Mouse (Mus musculus) embryonic fibroblast, embryonic 13.5 days (primary cell): ENCODE measurements around the gene Mtmr11. TPM values are rescaled to one million over a fixed set of nuclear protein-coding genes. Genes with fewer than 3 reads are reported as not detected.
A peak's percentile ranks its signal among the peaks of the same experiment; 100 is the strongest.
"Not testable (repeated sequence)": the region's sequence is repeated elsewhere in the genome, so short reads cannot be mapped to it uniquely, and the experiment has no call there.

Experiments
- H3K27ac ChIP-seq: 2 replicates; pipeline ENCODE4 v1.5.1; 2012; ENCODE audit warnings: low read length, control low read depth, inconsistent platforms; ENCODE audit not compliant: insufficient read depth
- H3K4me1 ChIP-seq: 2 replicates; pipeline ENCODE4 v1.6.1; 2011; ENCODE audit warnings: low read length; ENCODE audit not compliant: control insufficient read depth, insufficient read depth
- H3K4me3 ChIP-seq: 2 replicates; pipeline ENCODE4 v1.5.1; 2011; ENCODE audit warnings: mild to moderate bottlenecking, control low read depth, low read length; ENCODE audit not compliant: insufficient read depth
- CTCF ChIP-seq: IDR thresholded peaks from 2 replicates; pipeline ENCODE4 v1.5.1; 2011; ENCODE audit warnings: mild to moderate bottlenecking, control low read depth, low read length, moderate library complexity, borderline replicate concordance; ENCODE audit not compliant: insufficient read depth
- POLR2A ChIP-seq: IDR thresholded peaks from 2 replicates; pipeline ENCODE4 v1.6.1; 2011; ENCODE audit warnings: low read depth, mild to moderate bottlenecking, control low read depth, low read length, moderate library complexity
- polyA plus RNA-seq: library from polyadenylated mRNA; stranded (reverse); fragments of >200 nt; gene quantifications from 2 replicates; pipeline ENCODE4 v1.2.4, GENCODE M21; 2011; ENCODE audit warnings: low read depth; ENCODE audit not compliant: missing spikeins, insufficient read length

The Mtmr11 gene
- polyA plus RNA-seq, 1 experiment = 52.6 TPM

DNA sequence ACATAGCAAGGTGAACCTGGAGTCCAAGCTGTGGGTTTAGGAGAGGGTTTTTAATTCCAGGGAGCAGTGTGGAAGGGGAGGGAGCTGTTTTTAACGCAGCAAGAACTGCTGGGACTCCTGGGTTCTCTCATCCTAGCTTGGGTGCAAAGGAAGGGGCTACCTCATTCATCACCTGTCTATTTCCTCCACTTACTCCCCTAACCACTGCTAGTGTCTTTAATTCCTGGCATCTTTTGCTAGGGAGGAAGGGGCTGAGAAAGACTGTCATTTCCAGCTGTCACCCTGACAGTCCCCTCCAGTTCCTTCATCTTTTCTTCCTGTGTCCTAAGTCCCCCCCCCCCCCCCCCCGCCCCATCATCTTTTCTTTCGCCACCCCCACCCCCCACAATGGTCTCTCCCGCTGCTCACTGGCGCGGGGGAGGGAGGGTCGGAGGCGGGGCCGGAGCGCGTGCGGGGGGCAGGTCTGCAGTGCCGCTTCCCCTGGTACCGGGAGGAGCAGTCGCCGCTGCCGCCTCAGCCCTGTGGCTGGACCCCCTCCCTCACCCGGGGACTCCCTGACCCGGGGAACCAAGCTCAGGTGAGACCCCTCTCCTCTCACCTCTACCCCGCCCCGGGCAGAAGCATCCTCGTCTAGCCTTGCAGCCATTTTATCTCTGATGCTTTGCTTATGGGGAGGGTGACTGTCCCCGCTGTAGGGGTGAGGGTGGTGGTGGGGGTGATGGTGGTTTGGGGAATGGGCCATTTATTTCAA lies 19.1 kb downstream of the Mtmr11 start, which contains the start of gene Sv2a:
Gene Sv2a (plus strand): TSS at position 425 of the 751 bp plus-strand sequence.
- Histone ChIP-seq H3K4me1 (peaks cover 4% of the 10 kb centered on the region; the same call in 1 of the 2 replicates), H3K27ac (no peak within 1 kb of the TSS), H3K4me3 (peak within 1 kb of the TSS; percentile 68)
- TF ChIP-seq CTCF (no peak), POLR2A (no peak)

DNA sequence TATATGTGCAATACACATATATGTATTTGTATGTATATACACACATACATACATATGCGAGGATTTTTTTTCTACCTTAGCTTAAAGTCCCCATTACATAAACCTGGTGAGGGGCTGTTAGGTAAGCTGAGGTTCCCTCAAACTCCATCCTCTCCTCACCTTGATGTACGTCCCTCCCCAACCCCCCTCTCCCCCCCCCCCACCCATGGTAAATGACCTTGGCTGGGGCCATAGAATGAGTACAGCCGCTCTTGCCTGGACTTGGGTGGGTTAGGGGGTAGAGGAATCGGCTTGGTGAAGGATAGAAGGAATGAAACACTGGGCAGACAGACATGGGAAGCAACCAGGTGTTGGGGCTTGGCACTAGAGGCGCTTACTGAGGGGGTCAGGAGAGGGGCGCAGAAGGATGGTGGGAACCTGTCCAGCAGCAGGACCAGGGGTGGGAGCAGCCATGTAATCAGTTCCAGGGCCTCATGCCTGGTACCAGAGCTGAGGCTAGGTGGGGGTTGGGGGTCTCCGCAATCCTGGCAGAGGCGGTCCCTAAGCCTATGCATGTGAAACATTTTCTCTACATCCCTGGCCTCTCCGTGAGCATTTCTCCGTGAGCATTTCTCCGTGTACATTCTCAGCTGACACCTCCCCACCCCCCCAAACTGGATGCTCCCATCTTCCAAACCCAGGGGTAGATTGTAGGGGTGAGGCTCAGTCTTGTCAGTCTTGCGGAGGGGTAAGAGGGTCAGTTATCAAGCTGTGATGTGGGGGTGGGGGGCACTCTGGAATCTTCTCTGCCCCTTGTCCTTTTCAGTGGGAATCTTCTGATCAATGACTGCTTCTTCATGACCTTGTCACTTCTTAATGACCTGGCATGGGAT lies 19.9 kb downstream of the Mtmr11 start:
- no peak overlapping the region for H3K27ac ChIP-seq
- TF ChIP-seq POLR2A = no peak
- no peak for TF ChIP-seq CTCF
- no peak overlapping the region for H3K4me3 ChIP-seq
- peaks cover 4% of the 10 kb centered on the region; the same call in 1 of the 2 replicates for H3K4me1 ChIP-seq

- H3K4me3 ChIP-seq = no peak overlapping the region
These were observed 20.6 kb downstream of the Mtmr11 start for GRCm38 (mm10) chr3:96182382-96182776.

GRCm38 (mm10) chr3:96192977-96193376 lies 31.2 kb downstream of the Mtmr11 start:
- TF ChIP-seq CTCF (no peak), POLR2A (no peak)
- Histone ChIP-seq H3K4me3 (no peak overlapping the region), H3K4me1 (no peaks in the 10 kb centered on the region), H3K27ac (no peak overlapping the region)

More at GRCm38 (mm10) chr3:96182382-96182776, 20.6 kb downstream of the Mtmr11 start:
- H3K4me1 ChIP-seq = peaks cover 4% of the 10 kb centered on the region; the same call in 1 of the 2 replicates
- TF ChIP-seq CTCF (no peak), POLR2A (no peak)
- no peak overlapping the region for H3K27ac ChIP-seq

DNA sequence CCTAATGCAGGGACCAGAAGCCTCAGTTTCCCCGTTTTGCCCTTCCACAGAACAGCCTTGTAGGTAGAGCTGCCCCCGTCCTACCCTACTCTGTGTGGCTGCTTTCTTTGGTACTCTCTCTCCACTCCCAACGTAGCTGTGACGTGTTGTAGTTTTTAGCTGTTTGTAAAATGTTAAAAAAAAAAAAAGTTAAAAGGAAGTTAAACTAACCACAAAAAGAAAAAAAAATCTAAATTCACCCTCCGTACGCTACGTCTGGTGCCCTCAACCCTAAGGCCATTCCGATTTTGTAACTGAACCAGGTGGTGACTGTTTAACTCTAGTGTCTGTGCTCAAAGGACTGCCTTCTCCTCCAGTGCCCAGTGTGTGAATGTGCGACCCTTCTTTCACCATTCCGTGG lies 33.2 kb downstream of the Mtmr11 start:
- H3K4me1 ChIP-seq = no peaks in the 10 kb centered on the region
- H3K4me3 ChIP-seq = no peak overlapping the region
- H3K27ac ChIP-seq = no peak overlapping the region
- TF ChIP-seq POLR2A (no peak), CTCF (no peak)

GRCm38 (mm10) chr3:96195616-96196313 lies 34.0 kb downstream of the Mtmr11 start:
- H3K27ac ChIP-seq = no peak overlapping the region
- TF ChIP-seq POLR2A = no peak
- TF ChIP-seq CTCF = no peak
- no peak overlapping the region for H3K4me3 ChIP-seq
- no peaks in the 10 kb centered on the region for H3K4me1 ChIP-seq

GRCm38 (mm10) chr3:96196437-96197128 lies 34.8 kb downstream of the Mtmr11 start:
- TF ChIP-seq CTCF (no peak), POLR2A (no peak; the same call in 1 of the 2 replicates)
- no peaks in the 10 kb centered on the region for H3K4me1 ChIP-seq
- H3K4me3 ChIP-seq = peak overlapping the region; percentile 79
- H3K27ac ChIP-seq = peak overlapping the region; percentile 81

DNA sequence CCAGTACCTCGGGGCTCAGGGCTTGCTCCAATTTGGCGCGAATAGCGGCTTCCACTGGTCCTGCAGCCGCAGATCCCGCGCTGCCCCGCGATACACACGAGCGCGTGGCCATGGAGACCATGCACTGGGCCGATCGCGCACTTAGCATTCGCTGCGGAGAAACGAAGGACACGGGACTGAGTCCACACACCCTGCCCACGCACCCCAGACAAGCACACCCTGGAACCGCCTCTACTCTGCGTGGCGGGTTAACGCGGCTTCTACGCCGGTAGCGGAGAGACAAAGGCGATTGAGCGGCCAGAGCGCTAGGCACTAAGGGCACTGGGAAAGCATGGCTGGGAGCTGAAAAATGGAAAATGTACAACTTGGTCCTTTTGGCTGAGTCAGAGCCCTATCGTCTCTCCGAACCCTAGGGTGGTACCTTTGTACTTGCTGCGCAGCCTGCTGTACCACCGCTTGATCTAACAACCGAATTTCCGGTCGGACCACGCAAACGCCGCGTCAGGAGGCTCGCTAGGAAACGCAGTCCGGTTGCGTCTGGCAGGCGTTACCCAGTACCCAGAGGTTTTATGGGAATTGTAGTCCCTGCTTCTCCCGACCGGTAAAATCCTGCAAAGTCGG lies 35.4 kb downstream of the Mtmr11 start:
- peak overlapping the region; percentile 81 for H3K27ac ChIP-seq
- peak; percentile 94 for TF ChIP-seq POLR2A
- no peak for TF ChIP-seq CTCF
- H3K4me1 ChIP-seq = no peaks in the 10 kb centered on the region
- H3K4me3 ChIP-seq = peak overlapping the region; percentile 79

GRCm38 (mm10) chr3:96198181-96198580 lies 36.4 kb downstream of the Mtmr11 start:
- Histone ChIP-seq H3K4me1 (no peaks in the 10 kb centered on the region), H3K4me3 (no peak overlapping the region), H3K27ac (no peak overlapping the region)
- TF ChIP-seq CTCF (no peak), POLR2A (0 out of 2 replicates have a peak, but pooled peaks have one; percentile 24)

GRCm38 (mm10) chr3:96198601-96199251 lies 36.9 kb downstream of the Mtmr11 start:
- not testable (repeated sequence) for H3K4me3 ChIP-seq, H3K4me1 ChIP-seq, H3K27ac ChIP-seq
